In the genomic region with DNA sequence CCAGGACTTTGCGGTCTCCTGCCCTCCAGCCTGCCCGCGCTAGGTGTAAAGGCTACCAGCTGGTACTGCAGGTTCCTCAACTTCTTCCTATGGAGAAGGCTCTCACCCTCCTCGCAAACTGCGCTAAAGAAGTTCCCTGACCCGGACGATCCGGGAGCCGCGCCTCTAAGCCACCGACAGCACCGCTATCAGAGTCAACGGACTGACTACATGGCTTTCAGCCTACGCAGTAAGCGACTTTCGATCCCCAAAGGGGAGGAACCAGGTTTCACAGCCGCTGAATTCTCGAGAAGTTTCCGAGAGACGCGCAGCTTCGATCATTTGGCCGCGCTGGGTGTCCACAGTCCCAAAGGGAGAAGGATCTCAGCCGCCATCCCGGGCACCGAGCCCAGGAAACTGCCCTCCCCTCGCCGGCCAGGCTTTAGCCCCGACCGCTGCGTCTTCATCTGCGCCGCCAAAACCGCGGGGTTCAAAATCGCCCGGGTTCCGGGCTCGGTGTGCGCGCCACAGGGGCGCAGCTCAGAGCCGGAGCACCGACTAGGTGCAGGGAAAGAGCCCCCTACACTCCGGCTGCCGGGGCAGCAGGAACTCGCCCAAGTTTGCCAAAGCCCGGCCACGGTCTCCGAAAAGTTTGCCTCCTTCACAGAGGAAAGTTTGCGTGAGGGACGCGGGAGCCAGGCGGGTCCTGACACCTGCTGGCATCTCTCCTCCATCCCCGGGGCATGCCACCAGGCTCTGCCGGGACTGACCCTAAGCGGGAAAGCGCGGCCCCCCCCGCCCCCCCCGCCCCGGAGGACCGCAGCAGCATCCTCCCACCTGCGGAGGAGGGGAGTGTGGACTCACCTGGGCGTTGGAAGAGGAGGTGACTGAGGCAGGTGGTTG, we compare ENCODE assay signal across 8 mouse cellular contexts. TPM values are rescaled to one million over a fixed set of nuclear protein-coding genes. Genes with fewer than 3 reads are reported as not detected.
A peak's percentile ranks its signal among the peaks of the same experiment; 100 is the strongest.
DNase-seq lines count a peak whose midpoint lies in the region; ATAC-seq and TF ChIP-seq lines count a peak whose summit lies in the region.

No protein-coding gene starts in this region.

- TF ChIP-seq POLR2A in liver, adult 2 months (IDR thresholded peaks at IDR 0.05; ENCODE audit: extremely low read depth, insufficient read depth, low read length) = no peak

- peak overlapping the region; percentile 98 for H3K4me2 ChIP-seq in embryonic facial prominence, embryonic 11.5 days (ENCODE audit: low read depth, low read length)
- H3K4me2 ChIP-seq in midbrain, postnatal 0 days (ENCODE audit: low read depth, low read length, poor library complexity, severe bottlenecking) = peak overlapping the region; percentile 99

- TF ChIP-seq CTCF in liver, adult 2 months (IDR thresholded peaks at IDR 0.05; ENCODE audit: low read depth, low read length) = no peak
- no peak for TF ChIP-seq CTCF in midbrain, postnatal 0 days (IDR thresholded peaks at IDR 0.05)

- no peak; the same call in 1 of the 2 replicates for ATAC-seq in monocyte, adult 5-6 weeks (replicated peaks; ENCODE audit: insufficient number of reproducible peaks, low FRiP score, low TSS enrichment, poor library complexity, severe bottlenecking)
- ATAC-seq in embryonic facial prominence, embryonic 11.5 days (replicated peaks; ENCODE audit: insufficient number of reproducible peaks, low FRiP score, low TSS enrichment, low read depth) = peak; percentile 25
- peak; percentile 35; the same call in 1 of the 2 replicates for ATAC-seq in midbrain, postnatal 0 days (ENCODE audit: low FRiP score)

- H3K4me3 ChIP-seq in embryonic facial prominence, embryonic 11.5 days (ENCODE audit: low read depth, low read length) = peak overlapping the region; percentile 40
- peak overlapping the region; percentile 88 for H3K4me3 ChIP-seq in liver, adult 2 months (ENCODE audit: insufficient read depth, low read depth, low read length)
- H3K4me3 ChIP-seq in midbrain, postnatal 0 days (ENCODE audit: low read depth, low read length) = peak overlapping the region; percentile 81

- no peaks in the 10 kb centered on the region for H3K36me3 ChIP-seq in embryonic facial prominence, embryonic 11.5 days (replicated peaks; ENCODE audit: control insufficient read depth, insufficient read depth, low read depth, low read length)
- H3K36me3 ChIP-seq in liver, adult 2 months (ENCODE audit: control insufficient read depth, insufficient read depth, low read length) = no peaks in the 10 kb centered on the region
- H3K36me3 ChIP-seq in midbrain, postnatal 0 days (ENCODE audit: insufficient read depth, low read length) = no peaks in the 10 kb centered on the region
- H3K36me3 ChIP-seq in splenic B cell, adult 2 months (ENCODE audit: control insufficient read depth, insufficient read depth, low read length, poor library complexity, severe bottlenecking) = no peaks in the 10 kb centered on the region

- under 1% methylated on average over 66 of the region's 66 CpGs for WGBS in embryonic facial prominence, embryonic 11.5 days
- WGBS in liver, adult 2 months = under 1% methylated on average over 66 of the region's 66 CpGs
- WGBS in midbrain, postnatal 0 days = under 1% methylated on average over 55 of the region's 66 CpGs

- peak overlapping the region; percentile 35 for H3K9ac ChIP-seq in embryonic facial prominence, embryonic 11.5 days (replicated peaks; ENCODE audit: low read length)
- H3K9ac ChIP-seq in liver, adult 2 months (ENCODE audit: low read depth, low read length) = peak overlapping the region; percentile 81
- peak overlapping the region; percentile 39; the same call in 1 of the 2 replicates for H3K9ac ChIP-seq in midbrain, postnatal 0 days (replicated peaks; ENCODE audit: low read length, poor library complexity, severe bottlenecking)

- H3K27me3 ChIP-seq in embryonic facial prominence, embryonic 11.5 days (ENCODE audit: control insufficient read depth, insufficient read depth, low read length) = peaks cover 12% of the 10 kb centered on the region
- H3K27me3 ChIP-seq in liver, adult 2 months (ENCODE audit: control insufficient read depth, insufficient read depth, low read length) = no peaks in the 10 kb centered on the region
- H3K27me3 ChIP-seq in midbrain, postnatal 0 days (ENCODE audit: insufficient read depth, low read length) = peaks cover 34% of the 10 kb centered on the region
- H3K27me3 ChIP-seq in splenic B cell, adult 2 months (ENCODE audit: control insufficient read depth, insufficient read depth, low read length, poor library complexity, severe bottlenecking) = no peaks in the 10 kb centered on the region

- DNase-seq in monocyte, adult 2 months (ENCODE audit: low read depth in 1 of 2, low spot score in 2 of 2) = peak; percentile 22 to 26
- peak; percentile 51 for DNase-seq in embryonic facial prominence, embryonic 11.5 days (ENCODE audit: low spot score)
- peak; percentile 77 to 85 for DNase-seq in heart, adult 18-20 months
- DNase-seq in kidney, adult 11 months = peak; percentile 65
- DNase-seq in liver, adult 2 months (ENCODE audit: extremely low read depth, low read depth, low spot score) = peak; percentile 85
- DNase-seq in midbrain, postnatal 0 days (ENCODE audit: low spot score) = peak; percentile 25
- peak; percentile 74 for DNase-seq in splenic B cell, adult 2 months (ENCODE audit: low read depth, low spot score)

- H3K9me3 ChIP-seq in embryonic facial prominence, embryonic 11.5 days (replicated peaks; ENCODE audit: control insufficient read depth, low read length) = no peaks in the 10 kb centered on the region
- H3K9me3 ChIP-seq in midbrain, postnatal 0 days (ENCODE audit: low read length) = no peaks in the 10 kb centered on the region

- H3K27ac ChIP-seq in embryonic facial prominence, embryonic 11.5 days (replicated peaks; ENCODE audit: low read depth, low read length) = no peak overlapping the region
- H3K27ac ChIP-seq in liver, adult 2 months (replicated peaks; ENCODE audit: insufficient read depth, low read depth, low read length) = peak overlapping the region; percentile 51
- H3K27ac ChIP-seq in midbrain, postnatal 0 days (ENCODE audit: low read depth, low read length) = no peak overlapping the region

- no peaks in the 10 kb centered on the region for H3K79me2 ChIP-seq in liver, adult 2 months (ENCODE audit: control insufficient read depth, insufficient read depth, low read length)

- no peaks in the 10 kb centered on the region for H3K4me1 ChIP-seq in embryonic facial prominence, embryonic 11.5 days (ENCODE audit: control insufficient read depth, insufficient read depth, low read length)
- H3K4me1 ChIP-seq in liver, adult 2 months (ENCODE audit: control insufficient read depth, insufficient read depth, low read length) = peaks cover 11% of the 10 kb centered on the region; the same call in 1 of the 2 replicates
- no peaks in the 10 kb centered on the region for H3K4me1 ChIP-seq in midbrain, postnatal 0 days (ENCODE audit: insufficient read depth, low read length)

RNA-seq across cellular contexts. Expression of a gene that starts 0.6 kb away (rescaled TPM):
- total RNA-seq in monocyte, adult 5-6 weeks (2017) = 16.9 to 63.7 TPM (median 57.7 TPM) in 3 replicates
- polyA plus RNA-seq in embryonic facial prominence, embryonic 11.5 days (2014; fragmentation: Nextera tagmentation; extraction: Ambion mirVana) = 2.9 and 3.5 TPM in 2 replicates
- total RNA-seq in heart, adult 18-20 months (2021) = 10 to 100 TPM; 24.2 to 25.7 TPM
- total RNA-seq in liver, adult 2 months (2014; rRNA removed) = 6.7 and 9.4 TPM in 2 replicates
- 2.3 and 3.1 TPM in 2 replicates for polyA plus RNA-seq in liver, adult 2 months (2012; rRNA removed)
- 1.9 and 2.1 TPM in 2 replicates for total RNA-seq in midbrain, postnatal 0 days (2014; rRNA removed)
- 0.56 and 0.69 TPM in 2 replicates for polyA plus RNA-seq in midbrain, postnatal 0 days (2015; fragmentation: Nextera tagmentation; extraction: Ambion mirVana)

Comparison
In these comparisons a context has a peak if more than half of its experiments do, and no peak if none do; other contexts are left out.
1. DNase-seq: peak in every context shown above with its lines; median percentile 85 in liver, adult 2 months; 81 in heart, adult 18-20 months; 74 in splenic B cell, adult 2 months; 65 in kidney, adult 11 months; 51 in embryonic facial prominence, embryonic 11.5 days; 25 in midbrain, postnatal 0 days; 24 in monocyte, adult 2 months.